Mouse (Mus musculus): ENCODE measurements around the gene Plch2. TPM values are rescaled to one million over a fixed set of nuclear protein-coding genes. Genes with fewer than 3 reads are reported as not detected.

Plch2 gene
- total RNA-seq, 4 experiments from 2014 or later = 0.06 TPM; not detected in 3

DNA sequence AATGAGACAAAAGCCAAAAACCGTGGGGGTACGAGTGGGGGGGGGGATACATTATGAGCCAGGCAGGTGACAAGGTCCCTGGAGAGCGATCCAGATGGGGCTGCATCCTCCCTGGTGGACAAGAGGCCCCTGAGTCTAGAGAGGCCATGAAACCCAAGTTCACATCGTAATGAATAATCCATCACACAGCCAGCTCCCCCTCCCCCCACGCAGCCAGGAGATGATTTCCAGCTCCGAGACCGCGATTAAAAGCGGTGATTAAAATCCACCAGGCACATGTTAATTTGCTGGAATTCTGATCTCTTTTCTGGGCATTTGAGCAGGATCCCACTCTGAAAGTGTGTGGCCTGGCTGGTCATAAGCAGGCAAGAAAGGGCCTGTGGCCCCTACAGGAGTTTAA, 35.8 kb downstream of the Plch2 start:
- no peak for DNase-seq (ENCODE audit: low spot score)

DNA sequence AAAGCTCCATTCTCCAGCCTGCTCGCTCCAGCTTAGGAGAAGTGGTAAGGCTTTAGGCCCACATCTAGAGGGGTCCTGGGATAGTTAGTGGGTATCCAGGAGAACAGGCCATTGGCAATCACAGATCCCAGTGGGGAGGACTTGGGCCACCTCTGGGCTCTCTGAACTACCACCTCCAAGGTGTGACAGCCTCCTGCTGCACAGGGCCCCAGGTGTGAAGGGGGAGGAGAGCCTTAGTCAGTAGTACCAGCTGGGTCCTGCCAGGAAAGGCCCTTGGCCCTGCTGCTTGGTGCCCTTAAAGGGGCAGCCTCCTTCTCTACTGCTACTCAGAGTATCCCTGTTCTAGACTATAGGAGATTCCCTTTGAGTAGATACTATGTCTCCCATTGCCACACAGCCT, 36.4 kb downstream of the Plch2 start:
- no peak for DNase-seq (ENCODE audit: low spot score)

GRCm38 (mm10) chr4:155019336-155019847, 37.2 kb downstream of the Plch2 start:
- no peak for DNase-seq (ENCODE audit: low spot score)

DNA sequence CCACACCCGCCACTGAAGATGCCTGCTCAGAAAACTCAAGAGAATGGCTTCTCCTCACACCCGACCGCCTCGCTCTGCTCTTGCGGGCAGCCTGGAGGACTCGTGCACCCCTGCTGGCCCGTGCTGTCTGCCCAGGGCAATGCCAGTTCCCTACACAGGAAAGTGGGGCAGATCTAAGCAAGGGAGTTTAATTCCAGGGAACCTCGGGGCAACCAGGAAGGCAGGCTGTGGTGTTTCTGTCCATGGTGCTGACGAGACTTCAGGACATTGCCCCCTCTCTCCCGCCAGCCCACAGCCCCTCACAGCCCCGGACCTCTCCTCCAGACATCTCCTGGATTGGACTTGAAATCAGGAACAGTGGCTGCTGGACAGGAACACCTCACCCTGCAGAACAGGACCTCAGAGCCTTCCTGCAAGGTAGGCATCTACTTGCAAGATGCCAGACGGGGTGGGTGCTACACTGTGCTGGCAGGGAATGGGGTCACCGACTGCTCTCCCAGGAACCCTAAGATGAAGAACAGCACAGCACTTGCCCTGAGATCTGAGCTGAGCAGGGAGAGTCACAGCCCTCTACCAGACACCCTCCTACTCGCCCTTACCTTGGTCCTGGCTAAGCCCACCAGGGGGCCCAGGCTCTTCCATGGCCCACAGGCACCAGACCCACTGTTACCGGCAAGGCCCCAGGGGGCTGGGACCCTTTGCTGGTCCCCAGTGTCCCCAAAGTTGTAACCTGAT, 37.8 kb downstream of the Plch2 start:
- DNase-seq (ENCODE audit: low spot score) = no peak

DNA sequence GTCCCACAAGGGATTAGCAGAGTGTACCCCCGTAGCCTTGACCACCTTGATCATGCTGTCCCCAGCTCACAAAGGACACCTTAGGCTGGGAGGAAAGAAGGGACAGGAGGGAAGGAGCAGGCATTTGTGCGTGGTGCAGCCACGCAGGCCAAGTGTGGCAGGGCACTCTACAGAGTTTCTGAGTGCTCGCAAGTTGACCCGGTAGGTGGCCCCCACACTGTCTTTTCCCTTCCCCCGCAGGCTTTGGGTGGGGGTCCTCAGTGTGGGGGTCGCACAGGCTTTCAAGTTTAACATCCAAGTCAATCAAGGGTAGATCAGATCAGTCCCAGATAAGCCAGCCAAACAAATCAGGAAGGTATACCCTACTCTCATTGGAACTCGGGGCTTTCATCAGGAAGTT, 38.5 kb downstream of the Plch2 start:
- no peak for DNase-seq (ENCODE audit: low spot score)

DNA sequence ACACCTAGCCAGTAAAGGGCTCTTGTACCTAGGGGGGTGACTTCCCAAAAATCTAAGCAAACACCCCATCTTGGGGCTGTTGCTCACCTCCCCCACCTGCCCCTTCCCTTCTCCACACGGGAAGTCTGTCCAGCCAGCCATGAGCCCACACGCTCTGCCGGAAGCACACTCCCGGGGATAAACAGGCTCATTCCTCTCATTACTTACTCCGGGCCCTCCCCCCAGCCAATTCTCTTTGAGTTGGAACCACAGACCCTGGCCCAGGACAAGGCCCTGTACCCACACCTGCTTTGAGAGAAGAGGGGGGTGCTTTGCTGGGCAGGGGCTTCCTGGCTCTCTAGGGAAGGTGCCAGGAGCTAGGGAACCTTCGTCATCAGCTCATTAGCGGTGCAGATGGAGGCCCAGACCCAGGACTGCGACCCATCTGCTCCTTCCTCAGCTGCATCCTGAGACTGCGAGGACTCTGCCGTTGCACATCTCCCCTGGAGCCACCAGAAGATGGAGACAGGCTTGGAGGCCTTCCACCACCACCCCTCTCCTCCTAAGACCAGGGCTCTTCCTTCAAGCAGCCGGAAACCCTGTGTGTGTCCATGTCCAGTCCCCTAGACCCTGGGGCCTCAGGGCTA, 39.2 kb downstream of the Plch2 start:
- DNase-seq (ENCODE audit: low spot score) = no peak

DNA sequence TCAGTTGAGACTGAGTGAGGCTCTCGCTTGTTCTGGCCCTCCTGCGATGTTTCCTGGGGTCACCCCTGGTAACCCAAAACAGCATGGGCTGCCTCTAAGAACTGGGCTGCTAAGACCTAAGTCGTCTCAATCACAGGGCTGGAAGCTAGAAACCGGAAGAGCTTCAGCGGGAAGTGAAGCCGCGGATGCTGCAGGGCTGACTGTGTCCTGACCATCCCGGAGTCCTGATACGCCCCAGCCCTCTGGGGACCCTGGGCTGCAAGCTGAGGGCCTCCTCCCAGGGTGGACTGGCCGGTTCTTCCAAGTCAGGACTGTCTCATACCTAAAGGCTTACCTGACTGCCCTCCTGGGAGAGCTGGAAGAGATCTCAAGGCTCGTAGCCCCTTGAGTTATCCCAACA, 39.8 kb downstream of the Plch2 start:
- DNase-seq (ENCODE audit: low spot score) = no peak

DNA sequence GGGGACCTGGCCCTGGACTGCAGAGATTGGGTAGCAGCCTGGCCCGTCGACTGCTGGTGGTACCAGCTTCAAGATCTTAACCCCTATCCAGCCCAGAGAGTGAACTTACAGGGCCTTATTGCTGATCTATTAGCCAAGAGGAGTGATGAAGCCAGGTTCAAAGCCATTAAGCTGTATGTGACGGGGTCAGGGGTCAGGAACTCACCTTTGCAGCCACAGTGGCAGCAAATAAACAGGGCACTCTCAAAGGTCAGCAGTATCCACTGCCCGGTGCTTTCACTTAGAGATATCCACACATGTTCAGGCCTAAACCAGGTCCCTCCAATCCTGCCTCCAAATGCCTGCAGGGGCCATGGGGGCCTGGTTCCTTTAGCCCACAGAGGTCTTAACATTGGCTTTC, 41.0 kb downstream of the Plch2 start:
- no peak for DNase-seq (ENCODE audit: low spot score)

GRCm38 (mm10) chr4:155014791-155015190, 41.8 kb downstream of the Plch2 start:
- no peak for DNase-seq (ENCODE audit: low spot score)

DNA sequence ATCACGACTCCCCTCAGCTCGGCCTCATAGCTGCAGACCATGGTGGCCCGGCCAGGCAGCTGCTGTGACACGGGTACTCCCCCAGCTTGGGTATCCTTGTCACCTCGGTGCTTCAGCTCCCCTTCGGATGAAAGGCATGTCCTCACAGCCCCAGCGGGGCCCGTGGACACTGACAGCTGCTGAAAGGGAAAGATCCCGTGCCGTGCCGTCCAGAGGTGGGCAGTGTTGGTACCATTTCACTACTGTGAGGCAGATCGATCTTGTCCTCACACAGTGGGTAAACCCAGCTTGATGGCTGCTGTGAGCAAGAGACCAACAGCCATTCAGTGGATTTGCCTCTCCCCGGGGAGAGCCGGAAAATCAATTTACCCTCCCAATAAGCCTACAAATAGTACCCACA, 42.3 kb downstream of the Plch2 start:
- no peak for DNase-seq (ENCODE audit: low spot score)

DNA sequence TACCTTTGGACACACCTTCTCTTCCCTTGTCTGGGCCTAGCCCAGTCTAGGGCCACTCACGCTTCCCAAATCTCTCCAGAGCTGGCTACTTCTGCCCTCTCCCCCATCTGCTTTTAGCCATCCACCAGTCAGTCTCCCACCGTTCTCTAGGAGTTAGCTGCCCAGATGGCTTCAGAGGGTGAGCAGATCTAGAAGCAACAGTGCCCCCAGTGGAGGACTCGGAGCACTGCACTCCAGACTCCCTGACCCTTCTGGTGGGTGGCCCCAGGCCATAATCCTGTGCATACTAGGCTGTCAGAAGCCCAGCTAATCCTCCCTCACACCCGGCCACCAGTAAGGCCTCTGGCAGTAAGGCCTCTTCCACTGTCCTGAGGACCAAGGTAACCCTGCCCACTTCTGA, 43.8 kb downstream of the Plch2 start:
- DNase-seq (ENCODE audit: low spot score) = peak; percentile 42

DNA sequence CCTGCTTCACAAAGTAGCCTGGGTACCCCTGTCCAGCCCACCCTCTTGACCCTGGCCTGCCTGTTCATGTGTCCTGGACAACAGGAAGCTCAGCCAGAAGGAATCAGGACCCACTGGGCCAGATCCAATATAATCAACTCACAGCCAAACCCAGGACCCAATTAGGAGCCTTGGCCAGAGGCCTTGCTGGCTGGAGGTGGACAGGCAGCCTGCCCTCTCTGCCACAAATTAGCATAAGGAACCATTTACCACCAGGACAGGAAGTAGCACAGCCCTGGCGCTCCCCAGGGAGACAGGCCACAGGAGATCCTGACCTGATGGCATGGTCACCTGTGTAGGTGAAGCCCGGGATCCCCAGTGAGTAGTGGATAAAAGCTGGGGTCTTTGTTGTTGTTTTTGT, 44.5 kb downstream of the Plch2 start:
- no peak for DNase-seq (ENCODE audit: low spot score)

- no peak for DNase-seq (ENCODE audit: low spot score)
These were observed 45.1 kb downstream of the Plch2 start for GRCm38 (mm10) chr4:155011312-155012025.

GRCm38 (mm10) chr4:155010870-155011269, 45.7 kb downstream of the Plch2 start:
- DNase-seq (ENCODE audit: low spot score) = peak; percentile 21

GRCm38 (mm10) chr4:155009216-155009615, 47.4 kb downstream of the Plch2 start:
- DNase-seq (ENCODE audit: low spot score) = no peak

GRCm38 (mm10) chr4:155008075-155008474, 48.5 kb downstream of the Plch2 start:
- DNase-seq (ENCODE audit: low spot score) = no peak

DNA sequence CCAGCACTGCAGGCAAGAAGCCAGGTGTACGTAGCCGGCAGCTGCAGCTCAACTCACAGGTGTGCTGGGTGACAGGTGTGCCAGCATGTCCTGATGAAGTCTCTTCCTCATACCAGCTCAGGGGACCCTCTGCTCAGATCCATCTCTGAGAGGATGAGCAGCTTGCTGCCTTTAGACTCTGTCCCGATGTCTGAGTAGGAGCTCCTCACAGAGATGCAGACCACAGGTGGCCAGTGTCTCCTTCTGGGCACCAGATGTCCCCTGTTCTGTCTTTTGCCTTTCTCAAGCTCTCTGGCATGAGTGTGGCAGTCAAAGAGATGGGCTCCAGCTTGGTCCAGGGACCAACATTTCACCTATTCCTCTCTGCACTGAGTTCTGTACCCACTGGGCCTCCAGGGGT, 48.9 kb downstream of the Plch2 start:
- DNase-seq (ENCODE audit: low spot score) = no peak

DNA sequence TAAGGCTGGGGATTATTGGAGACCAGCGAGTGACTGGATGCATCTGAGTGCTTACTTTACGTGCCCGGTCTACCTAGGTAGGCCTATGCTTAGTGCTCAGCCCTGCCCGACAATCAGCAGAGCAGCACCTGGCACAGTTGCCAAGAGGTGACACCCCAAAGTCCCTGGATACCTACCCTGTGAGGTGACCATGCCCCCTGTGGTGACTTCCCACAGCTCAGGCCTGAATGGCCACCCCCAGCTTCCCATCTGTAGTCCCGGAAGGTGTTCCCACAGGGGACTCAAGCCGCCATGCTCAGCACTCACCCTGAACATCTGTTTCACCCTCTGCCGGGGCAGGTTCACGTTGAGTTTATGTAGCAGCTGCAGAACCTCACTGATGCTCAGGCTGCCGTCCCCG, 50.3 kb downstream of the Plch2 start:
- DNase-seq (ENCODE audit: low spot score) = no peak

GRCm38 (mm10) chr4:155005278-155005677, 51.3 kb downstream of the Plch2 start:
- no peak for DNase-seq (ENCODE audit: low spot score)

- DNase-seq (ENCODE audit: low spot score) = no peak
These were observed 57.2 kb downstream of the Plch2 start for GRCm38 (mm10) chr4:154999379-154999778.

DNA sequence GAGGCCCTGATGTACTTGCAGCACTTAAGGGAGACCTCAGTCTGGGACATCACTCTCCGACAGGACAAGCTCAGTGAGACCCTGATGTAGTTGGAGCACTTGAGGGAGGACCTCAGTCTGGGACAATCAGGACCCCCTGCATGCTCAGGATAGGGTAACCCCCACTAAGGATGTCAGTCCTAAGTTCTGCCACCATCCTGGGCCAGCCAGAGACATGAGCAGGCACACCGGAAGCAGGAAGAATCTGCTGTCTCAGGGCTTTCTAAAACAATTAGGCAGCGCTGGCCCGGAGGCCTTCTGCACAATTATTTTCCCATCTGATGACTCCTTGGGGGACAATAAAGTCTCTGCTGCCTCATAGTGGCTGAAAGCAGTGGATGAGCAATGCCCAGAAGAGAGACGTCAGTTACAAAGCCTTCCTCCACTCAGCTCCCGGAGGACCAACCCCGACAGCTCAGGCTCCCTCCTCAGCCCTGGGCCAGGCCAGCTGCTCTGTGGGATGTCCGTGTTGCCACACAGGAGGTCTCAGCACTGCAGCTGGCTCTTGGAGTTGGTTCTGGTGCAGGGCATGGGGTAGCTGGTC, 59.9 kb downstream of the Plch2 start:
- peak; percentile 22 for DNase-seq (ENCODE audit: low spot score)

- DNase-seq (ENCODE audit: low spot score) = no peak
These were observed 61.7 kb downstream of the Plch2 start for GRCm38 (mm10) chr4:154994876-154995275.

Data from heart, adult 8-10 months (tissue).